Mouse (Mus musculus) spleen, adult 2 months (tissue): ENCODE measurements around the gene Gimap7.

Experiments
- CTCF ChIP-seq: fragments of 200-500 bp; IDR thresholded peaks from 2 replicates; pipeline ENCODE4 v1.5.1; 2011; ENCODE audit warnings: mild to moderate bottlenecking, inconsistent platforms; ENCODE audit not compliant: insufficient read depth, insufficient read length, insufficient replicate concordance; ENCODE audit errors: extremely low read depth
- POLR2A ChIP-seq: fragments of 200-500 bp; IDR thresholded peaks from 2 replicates; pipeline ENCODE4 v1.6.1; 2011; ENCODE audit warnings: low read depth, low read length, inconsistent platforms

DNA sequence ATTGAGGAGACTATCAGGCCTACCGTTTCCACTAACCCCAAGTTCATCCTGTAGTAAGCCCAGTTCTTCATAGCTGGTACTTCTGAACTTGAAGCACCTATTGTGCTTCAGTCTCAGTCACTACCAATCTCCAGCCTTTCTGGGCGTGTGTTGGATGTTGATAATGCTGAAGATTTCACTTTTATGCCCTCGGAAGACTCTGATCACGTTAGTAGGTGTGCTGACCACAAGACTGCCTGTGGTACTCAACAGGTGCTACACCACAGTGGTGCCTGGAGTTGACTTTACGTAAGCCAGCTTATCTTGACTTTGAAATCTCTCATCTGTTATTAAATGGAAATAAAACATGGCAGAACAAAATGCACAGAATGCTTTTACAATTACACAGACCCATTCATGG lies 38.0 kb upstream of the Gimap7 start:
- TF ChIP-seq CTCF = no peak
- no peak for TF ChIP-seq POLR2A
